In genomic region chr9:62346388-62346679, GRCm38 (mm10) we compare ENCODE assay signal across 8 mouse cellular contexts. TPM values are rescaled to one million over a fixed set of nuclear protein-coding genes. Genes with fewer than 3 reads are reported as not detected.
A peak's percentile ranks its signal among the peaks of the same experiment; 100 is the strongest.
DNase-seq lines count a peak whose midpoint lies in the region; ATAC-seq and TF ChIP-seq lines count a peak whose summit lies in the region.

No protein-coding gene starts in this region.

- no peaks in the 10 kb centered on the region for H3K9me3 ChIP-seq in intestine, postnatal 0 days (ENCODE audit: control insufficient read depth)
- no peaks in the 10 kb centered on the region for H3K9me3 ChIP-seq in neural tube, embryonic 14.5 days (ENCODE audit: control insufficient read depth, low read length)

- peaks cover 51% of the 10 kb centered on the region; the same call in 1 of the 2 replicates for H3K79me2 ChIP-seq in liver, adult 2 months (ENCODE audit: control insufficient read depth, insufficient read depth, low read length)

- peak overlapping the region; percentile 21 for H3K4me3 ChIP-seq in cerebellum, adult 2 months (replicated peaks; ENCODE audit: insufficient read depth, low read depth, low read length)
- peak overlapping the region; percentile 94 for H3K4me3 ChIP-seq in liver, adult 2 months (ENCODE audit: insufficient read depth, low read depth, low read length)
- H3K4me3 ChIP-seq in intestine, postnatal 0 days (ENCODE audit: low read depth, low read length), result no peak overlapping the region
- H3K4me3 ChIP-seq in neural tube, embryonic 14.5 days (ENCODE audit: low read depth, low read length), result no peak overlapping the region; the same call in 1 of the 2 replicates

- 32% methylated on average over 6 of the region's 6 CpGs for WGBS in cerebellum, adult 2 months
- 16% methylated on average over 6 of the region's 6 CpGs for WGBS in liver, adult 2 months
- WGBS in intestine, postnatal 0 days, result 60% methylated on average over 6 of the region's 6 CpGs
- WGBS in neural tube, embryonic 14.5 days, result 75% methylated on average over 6 of the region's 6 CpGs

- no peaks in the 10 kb centered on the region for H3K36me3 ChIP-seq in liver, adult 2 months (ENCODE audit: control insufficient read depth, insufficient read depth, low read length)
- no peaks in the 10 kb centered on the region for H3K36me3 ChIP-seq in intestine, postnatal 0 days (ENCODE audit: control insufficient read depth, insufficient read depth)
- H3K36me3 ChIP-seq in neural tube, embryonic 14.5 days (ENCODE audit: control insufficient read depth, insufficient read depth, low read length), result no peaks in the 10 kb centered on the region

- DNase-seq in cerebellum, adult 2 months, result peak in 1 of 2 experiments; percentile 29
- DNase-seq in cerebellum, adult 11 months, result no peak
- DNase-seq in liver, adult 2 months (ENCODE audit: extremely low read depth, low read depth, low spot score), result peak; percentile 81
- no peak for DNase-seq in liver
- no peak for DNase-seq in yolk sac, embryonic 10.5 days (ENCODE audit: low spot score)
- DNase-seq in right cerebral cortex, postnatal 36 days (ENCODE audit: low spot score in 2 of 2), result no peak

- H3K27me3 ChIP-seq in cerebellum, adult 2 months (ENCODE audit: control insufficient read depth, insufficient read depth, low read length), result no peaks in the 10 kb centered on the region
- H3K27me3 ChIP-seq in liver, adult 2 months (ENCODE audit: control insufficient read depth, insufficient read depth, low read length), result no peaks in the 10 kb centered on the region
- H3K27me3 ChIP-seq in intestine, postnatal 0 days (replicated peaks; ENCODE audit: control insufficient read depth, insufficient read depth, low read length), result no peaks in the 10 kb centered on the region
- H3K27me3 ChIP-seq in neural tube, embryonic 14.5 days (ENCODE audit: control insufficient read depth, insufficient read depth, low read length), result no peaks in the 10 kb centered on the region

- ATAC-seq in intestine, postnatal 0 days, result no peak
- no peak for ATAC-seq in neural tube, embryonic 14.5 days (ENCODE audit: low read depth)

- peak overlapping the region; percentile 6; the same call in 1 of the 2 replicates for H3K4me2 ChIP-seq in intestine, postnatal 0 days (replicated peaks; ENCODE audit: low read depth)
- H3K4me2 ChIP-seq in neural tube, embryonic 14.5 days (ENCODE audit: low read depth, low read length), result peak overlapping the region; percentile 77; the same call in 1 of the 2 replicates

- no peak for TF ChIP-seq POLR2A in cerebellum, adult 2 months (IDR thresholded peaks at IDR 0.05; ENCODE audit: borderline replicate concordance, insufficient read depth, low read length)
- TF ChIP-seq POLR2A in liver, adult 2 months (IDR thresholded peaks at IDR 0.05; ENCODE audit: extremely low read depth, insufficient read depth, low read length), result no peak

- H3K27ac ChIP-seq in cerebellum, adult 2 months (ENCODE audit: insufficient read depth, low read length), result no peak overlapping the region
- peak overlapping the region; percentile 98 for H3K27ac ChIP-seq in liver, adult 2 months (replicated peaks; ENCODE audit: insufficient read depth, low read depth, low read length)
- H3K27ac ChIP-seq in intestine, postnatal 0 days (ENCODE audit: low read depth, low read length), result no peak overlapping the region
- H3K27ac ChIP-seq in neural tube, embryonic 14.5 days (ENCODE audit: low read depth, low read length), result no peak overlapping the region

- peaks cover 18% of the 10 kb centered on the region for H3K4me1 ChIP-seq in cerebellum, adult 2 months (ENCODE audit: control insufficient read depth, insufficient read depth, low read length)
- H3K4me1 ChIP-seq in liver, adult 2 months (ENCODE audit: control insufficient read depth, insufficient read depth, low read length), result peaks cover 32% of the 10 kb centered on the region
- peaks cover 7% of the 10 kb centered on the region; the same call in 1 of the 2 replicates for H3K4me1 ChIP-seq in intestine, postnatal 0 days (replicated peaks; ENCODE audit: control insufficient read depth, insufficient read depth, low read length)
- peaks cover 32% of the 10 kb centered on the region for H3K4me1 ChIP-seq in neural tube, embryonic 14.5 days (ENCODE audit: control insufficient read depth, insufficient read depth, low read length)

- H3K9ac ChIP-seq in liver, adult 2 months (ENCODE audit: low read depth, low read length), result peak overlapping the region; percentile 53
- no peak overlapping the region for H3K9ac ChIP-seq in intestine, postnatal 0 days (ENCODE audit: low read depth, low read length)
- no peak overlapping the region for H3K9ac ChIP-seq in neural tube, embryonic 14.5 days (replicated peaks; ENCODE audit: low read depth, low read length)

- TF ChIP-seq CTCF in cerebellum, adult 2 months (IDR thresholded peaks at IDR 0.05; ENCODE audit: borderline replicate concordance, insufficient read depth, low read depth, low read length), result no peak
- TF ChIP-seq CTCF in liver, adult 2 months (IDR thresholded peaks at IDR 0.05; ENCODE audit: low read depth, low read length), result no peak
- TF ChIP-seq CTCF in intestine, postnatal 0 days (IDR thresholded peaks at IDR 0.05; ENCODE audit: low read depth), result no peak

RNA-seq across cellular contexts. Expression of gene Anp32a, which starts 5.2 kb away (rescaled TPM):
- 421 and 445 TPM in 2 replicates for polyA plus RNA-seq in cerebellum, adult 2 months (2012; rRNA removed)
- 78.8 and 96.2 TPM in 2 replicates for total RNA-seq in liver, adult 2 months (2014; rRNA removed)
- polyA plus RNA-seq in liver, adult 2 months (2012; rRNA removed), result 27.3 and 32.2 TPM in 2 replicates
- 53.6 and 57.4 TPM in 2 replicates for polyA plus RNA-seq in intestine, postnatal 0 days (2015; fragmentation: Nextera tagmentation; extraction: Ambion mirVana)
- polyA plus RNA-seq in neural tube, embryonic 14.5 days (2014; fragmentation: Nextera tagmentation; extraction: Ambion mirVana), result 69.7 and 77.4 TPM in 2 replicates

Comparison
In these comparisons a context has a peak if more than half of its experiments do, and no peak if none do; other contexts are left out.
1. H3K4me3 ChIP-seq: peak in cerebellum, adult 2 months (single experiment) and liver, adult 2 months (single experiment); none in intestine, postnatal 0 days (single experiment) and neural tube, embryonic 14.5 days (single experiment).